Mouse (Mus musculus) MN1 (cell line): ENCODE data around the gene Gaa.
"Not testable (repeated sequence)": the region's sequence is repeated elsewhere in the genome, so short reads cannot be mapped to it uniquely, and the experiment has no call there.

ENCODE experiments used
- DNase-seq: peaks from one replicate; pipeline ENCODE4 v3.0.0-alpha.2; 2016; ENCODE audit warnings: low spot score

The Gaa gene

GRCm38 (mm10) chr11:119252854-119253541 is 14.7 kb upstream of the Gaa start:
- no peak for DNase-seq

DNA sequence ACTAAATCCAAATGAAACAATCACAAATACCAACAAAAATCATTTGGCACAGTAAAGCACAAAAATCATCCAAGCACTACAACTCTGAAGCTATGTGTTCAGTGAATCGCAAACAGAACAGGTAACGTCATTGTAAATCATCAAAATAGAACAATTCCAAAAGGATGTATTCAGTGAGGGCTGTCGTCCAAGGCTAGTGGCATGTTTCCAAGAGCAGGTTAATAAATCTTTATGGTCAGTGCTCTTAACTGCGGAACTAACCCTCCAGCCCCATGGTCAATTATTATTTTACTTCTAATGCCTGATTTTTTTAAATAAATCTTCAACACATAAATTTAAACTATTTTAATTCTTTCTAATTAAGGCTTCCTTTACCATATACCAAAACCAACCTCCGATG is 11.1 kb upstream of the Gaa start:
- not testable (repeated sequence) for DNase-seq

DNA sequence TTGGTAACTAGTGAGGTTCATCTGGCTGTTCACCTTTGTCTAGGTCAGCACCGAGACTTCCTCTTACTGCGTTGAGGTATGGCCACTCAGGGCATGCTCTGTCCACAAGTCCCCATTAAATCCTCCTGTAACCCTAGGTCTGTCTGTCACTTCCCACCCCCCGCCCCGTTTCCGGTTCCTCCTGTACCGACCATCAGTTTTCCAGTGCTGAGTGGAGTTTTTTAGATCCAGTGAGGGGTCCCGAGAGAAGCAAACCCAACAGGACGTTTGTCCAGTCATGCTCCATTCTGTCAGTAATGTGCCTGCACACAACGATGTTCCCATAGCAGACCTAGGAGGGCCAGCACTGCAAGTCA is 9.5 kb upstream of the Gaa start:
- DNase-seq: no peak

DNA sequence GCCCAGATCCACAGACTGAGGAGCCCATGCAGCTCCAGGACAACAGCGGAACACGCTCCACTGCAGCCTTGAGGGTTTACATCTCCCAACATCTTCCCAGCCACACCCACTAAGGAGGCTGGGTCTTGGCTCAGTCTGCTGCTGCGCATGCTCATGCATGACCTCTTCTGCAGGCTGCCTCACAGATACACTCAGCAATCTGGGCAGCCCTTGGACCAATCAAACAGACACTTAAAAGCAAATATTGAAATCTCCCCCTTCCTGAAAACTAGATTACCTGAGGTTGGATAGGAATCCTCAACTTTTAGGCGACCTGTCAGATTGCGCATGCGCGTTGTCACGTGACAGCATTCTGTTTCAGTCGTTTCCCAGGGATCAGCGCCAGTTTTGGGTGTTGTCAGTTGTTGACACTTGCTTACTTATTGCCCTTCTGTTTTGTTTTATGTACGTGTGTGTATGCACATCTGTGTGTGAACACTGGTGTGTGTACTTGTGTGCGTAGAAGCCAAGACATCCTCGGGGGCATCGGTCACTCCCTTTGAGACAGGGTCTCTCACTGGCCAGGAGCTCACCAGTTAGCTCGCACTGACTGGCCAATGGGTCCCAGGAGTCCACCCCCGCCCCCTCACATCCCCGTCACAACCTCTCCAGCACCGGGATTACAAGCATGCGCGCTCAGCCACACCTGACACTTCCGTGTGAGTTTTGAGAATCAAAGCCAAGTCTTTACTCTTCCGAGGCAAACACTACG is 8.9 kb upstream of the Gaa start:
- DNase-seq: peak; percentile 75

DNA sequence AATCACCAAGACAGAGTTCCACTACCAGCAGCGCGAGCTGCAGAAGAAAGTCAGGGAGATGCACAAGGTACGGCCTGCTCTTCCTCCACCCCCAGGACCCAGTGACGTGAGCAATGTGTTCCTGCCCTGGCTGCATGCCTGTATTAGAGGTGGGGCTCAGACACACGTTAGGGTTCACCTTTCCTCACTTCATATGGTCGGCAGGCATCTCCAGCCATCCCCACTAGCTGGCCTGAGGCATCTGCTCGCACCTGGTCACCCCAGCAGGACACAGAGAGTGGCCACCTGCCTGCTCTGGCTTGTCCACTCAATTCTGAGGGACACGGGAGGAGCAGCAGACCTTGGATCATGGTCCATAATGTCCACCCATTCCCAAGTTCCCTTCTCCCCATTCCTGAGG is 7.7 kb upstream of the Gaa start:
- DNase-seq: no peak

DNA sequence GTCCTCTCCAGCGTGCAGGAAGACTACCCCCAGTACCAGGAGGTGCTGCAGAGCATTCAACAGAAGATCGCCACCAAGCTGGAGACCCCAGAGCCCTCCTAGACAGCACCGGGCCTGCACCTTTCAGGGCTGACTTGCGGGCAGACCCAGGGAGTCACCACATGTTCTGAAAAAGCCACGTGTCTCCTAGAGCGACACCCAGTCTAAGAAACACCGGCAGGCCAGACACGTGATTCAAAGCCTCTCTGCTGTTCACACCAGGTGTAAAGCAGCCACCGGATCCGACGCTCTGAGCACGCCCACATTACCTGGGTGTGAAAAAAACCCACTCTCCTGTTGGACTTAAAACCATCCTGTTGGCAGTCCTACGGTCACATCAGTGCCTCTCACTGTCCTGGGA is 3.3 kb upstream of the Gaa start:
- no peak for DNase-seq

DNA sequence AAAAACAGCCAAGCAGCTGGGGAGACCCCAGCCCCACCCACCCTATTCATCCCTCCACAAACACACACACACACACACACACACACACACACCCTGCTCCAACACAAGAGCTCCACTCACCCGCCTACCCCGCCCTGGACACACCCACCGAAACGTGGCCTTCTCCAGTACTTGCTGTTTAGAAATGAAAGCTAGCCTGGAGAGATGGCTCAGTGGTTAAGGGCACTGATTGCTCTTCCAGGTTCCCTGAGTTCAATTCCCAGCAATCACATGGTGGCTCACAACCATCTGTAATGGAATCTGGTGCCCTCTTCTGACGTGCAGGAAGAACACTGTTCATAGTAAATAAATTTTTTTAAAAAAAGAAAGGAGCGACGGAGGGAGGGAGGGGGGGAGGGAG is 1.9 kb upstream of the Gaa start:
- no peak for DNase-seq

GRCm38 (mm10) chr11:119267241-119267674 is 429 bp upstream of the Gaa start:
- no peak for DNase-seq

DNA sequence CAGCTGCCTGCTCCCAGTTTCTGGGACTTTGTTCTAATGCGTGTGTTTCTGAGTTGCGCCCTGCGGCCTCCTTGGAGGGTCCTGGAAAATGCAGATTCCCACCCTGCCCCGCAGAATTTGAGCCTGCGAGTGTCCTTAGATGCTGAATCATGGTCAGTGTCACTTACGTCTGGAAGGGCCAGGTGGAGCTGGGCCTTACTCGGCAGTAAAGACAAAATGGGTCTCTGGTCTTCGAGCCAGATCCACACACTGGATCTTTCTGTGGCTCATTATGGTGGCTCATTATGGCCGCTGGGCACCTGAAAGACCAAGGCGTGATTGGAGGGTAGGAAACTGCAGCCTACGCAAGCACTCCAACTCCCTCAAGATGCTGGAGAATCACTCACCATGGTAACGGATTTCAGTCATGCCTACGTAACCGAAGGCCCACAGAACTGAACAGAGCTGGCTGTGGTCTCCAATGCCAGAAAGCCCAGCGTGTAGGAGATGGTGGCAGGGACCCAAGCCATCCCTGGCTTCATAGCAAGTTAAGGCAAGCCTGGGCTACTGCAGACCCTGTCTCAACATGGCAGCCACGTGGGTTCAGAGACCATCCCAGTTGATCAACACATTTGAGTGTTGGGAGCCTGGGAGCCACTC is 989 bp downstream of the Gaa start:
- DNase-seq: peak; percentile 31

- DNase-seq: not testable (repeated sequence)
These were observed 4.8 kb downstream of the Gaa start for GRCm38 (mm10) chr11:119272492-119272891.

DNA sequence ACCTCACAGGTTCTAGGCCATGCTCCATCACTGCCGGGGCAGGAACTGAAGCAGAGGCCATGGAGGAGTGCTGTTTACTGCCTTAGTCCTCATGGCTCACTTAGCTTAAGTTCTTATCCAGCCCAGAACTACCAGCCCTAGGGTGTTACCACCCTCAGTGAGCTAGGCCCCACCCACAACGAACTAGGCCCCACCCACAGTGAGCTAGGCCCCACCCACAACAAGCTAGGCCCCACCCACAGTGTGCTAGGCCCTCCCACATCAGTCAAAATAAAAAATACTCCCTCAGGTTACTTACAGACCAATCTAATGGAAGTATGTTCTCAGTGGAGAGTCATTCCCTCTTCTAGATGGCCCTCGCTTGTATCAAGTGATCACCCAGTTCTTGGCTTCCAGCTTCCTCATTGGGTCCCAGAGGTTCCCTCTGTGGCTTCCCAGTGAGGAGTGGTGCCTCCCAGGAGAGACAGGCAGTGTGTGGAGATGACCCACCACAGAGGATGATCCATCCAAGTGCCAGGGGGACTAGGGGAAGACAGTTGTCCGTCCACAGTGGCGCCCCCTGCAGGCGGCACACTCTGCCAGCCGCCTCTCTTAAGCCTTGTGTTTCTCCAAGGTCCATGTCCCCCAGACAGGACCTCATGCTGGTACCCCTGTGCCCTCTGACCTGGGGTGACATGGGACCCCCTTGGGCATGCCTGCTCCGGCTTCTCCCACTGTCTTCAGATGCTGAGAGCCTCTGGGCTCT is 5.7 kb downstream of the Gaa start:
- no peak for DNase-seq

- no peak for DNase-seq
These were observed 13.3 kb downstream of the Gaa start for GRCm38 (mm10) chr11:119281030-119281429.

GRCm38 (mm10) chr11:119285791-119286527 is 18.3 kb downstream of the Gaa start:
- peak; percentile 63 for DNase-seq

DNA sequence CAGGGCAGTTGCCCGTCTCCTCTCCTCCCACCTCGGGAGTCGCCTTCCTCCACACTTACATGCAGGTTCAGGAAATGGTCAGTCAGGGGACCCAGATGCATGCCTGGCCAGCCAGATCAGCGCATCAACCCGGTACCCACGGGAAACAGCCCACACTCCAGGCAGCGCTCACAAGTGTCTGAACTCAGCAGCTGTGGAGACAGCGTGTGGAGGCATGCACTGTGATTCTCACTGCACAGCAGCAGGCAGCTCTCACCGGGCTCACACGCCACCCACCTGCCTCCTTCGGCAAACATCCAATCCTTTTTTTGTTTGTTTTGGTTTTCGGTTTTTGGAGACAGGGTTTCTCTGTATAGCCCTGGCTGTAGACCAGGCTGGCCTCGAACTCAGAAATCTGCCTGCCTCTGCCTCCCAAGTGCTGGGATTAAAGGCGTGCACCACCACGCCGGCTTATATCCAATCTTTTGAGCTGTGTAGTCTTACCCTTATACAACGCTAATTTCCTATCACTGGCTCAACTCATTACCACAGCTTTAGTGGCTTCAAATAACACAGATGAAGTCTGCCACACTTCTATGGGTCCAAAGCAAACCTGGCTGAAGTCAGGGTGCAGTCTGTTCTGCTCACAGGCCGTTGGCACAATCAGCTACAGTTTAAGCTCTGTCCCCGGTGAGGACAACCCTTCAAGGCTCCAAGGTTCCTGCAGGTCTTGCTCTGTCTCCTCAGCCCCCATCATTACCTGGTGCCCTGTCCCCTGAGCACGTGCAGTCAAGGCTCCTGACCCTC is 19.7 kb downstream of the Gaa start:
- DNase-seq: no peak

DNA sequence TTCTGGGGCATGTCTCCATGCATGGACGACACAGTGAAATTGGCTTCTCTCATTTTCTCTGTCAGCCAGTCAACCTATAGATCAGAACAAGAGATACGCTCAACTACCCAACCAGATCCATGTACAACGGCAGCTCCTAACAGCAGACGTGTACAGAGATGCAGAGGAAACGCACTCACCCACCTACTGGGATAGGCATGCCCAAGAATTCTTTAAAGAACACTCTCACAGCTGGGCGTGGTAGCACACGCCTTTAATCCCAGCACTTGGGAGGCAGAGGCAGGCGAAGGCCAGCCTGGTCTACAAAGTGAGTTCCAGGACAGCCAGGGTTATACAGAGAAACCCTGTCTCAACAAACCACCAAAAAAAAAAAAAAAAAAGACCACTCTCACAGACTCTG is 25.2 kb downstream of the Gaa start:
- DNase-seq: not testable (repeated sequence)

DNA sequence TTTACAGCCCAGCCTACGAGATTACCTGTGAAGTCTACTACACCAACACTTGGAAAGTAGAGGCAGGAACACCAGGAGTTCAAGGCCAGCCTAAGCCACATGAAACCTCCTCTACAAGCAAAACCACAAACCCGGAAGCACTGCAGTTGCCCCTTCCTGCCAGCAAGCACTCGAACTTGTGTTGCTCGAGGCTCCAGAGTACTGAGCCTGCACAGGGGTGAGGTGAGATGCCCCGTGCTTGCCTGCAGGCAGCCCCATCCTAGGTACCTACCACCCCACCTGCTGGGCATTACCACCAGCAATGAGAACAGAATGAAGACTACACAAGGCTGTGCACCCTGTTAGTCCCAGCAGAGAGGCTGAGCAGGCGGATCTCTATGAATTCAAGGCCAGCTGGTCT is 30.3 kb downstream of the Gaa start:
- DNase-seq: no peak

DNA sequence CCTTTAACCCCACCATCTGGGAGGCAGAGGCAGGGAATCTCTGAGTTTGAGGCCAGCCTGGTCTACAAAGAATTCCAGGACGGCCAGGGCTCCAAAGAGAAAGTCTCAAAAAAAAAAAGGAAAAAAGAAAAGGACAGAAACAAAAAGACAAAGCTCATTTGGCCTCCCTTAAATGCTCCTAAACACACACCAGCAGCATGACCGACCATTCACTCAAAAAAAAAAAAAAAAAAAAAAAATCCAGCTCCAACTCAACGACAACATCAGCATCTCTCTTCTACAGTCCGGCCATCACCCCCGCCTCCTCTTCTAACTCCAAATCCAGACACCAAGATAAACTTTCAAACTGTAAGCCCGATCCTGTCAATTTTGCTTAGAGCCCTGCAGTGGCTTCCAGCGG is 31.2 kb downstream of the Gaa start:
- peak; percentile 30 for DNase-seq

DNA sequence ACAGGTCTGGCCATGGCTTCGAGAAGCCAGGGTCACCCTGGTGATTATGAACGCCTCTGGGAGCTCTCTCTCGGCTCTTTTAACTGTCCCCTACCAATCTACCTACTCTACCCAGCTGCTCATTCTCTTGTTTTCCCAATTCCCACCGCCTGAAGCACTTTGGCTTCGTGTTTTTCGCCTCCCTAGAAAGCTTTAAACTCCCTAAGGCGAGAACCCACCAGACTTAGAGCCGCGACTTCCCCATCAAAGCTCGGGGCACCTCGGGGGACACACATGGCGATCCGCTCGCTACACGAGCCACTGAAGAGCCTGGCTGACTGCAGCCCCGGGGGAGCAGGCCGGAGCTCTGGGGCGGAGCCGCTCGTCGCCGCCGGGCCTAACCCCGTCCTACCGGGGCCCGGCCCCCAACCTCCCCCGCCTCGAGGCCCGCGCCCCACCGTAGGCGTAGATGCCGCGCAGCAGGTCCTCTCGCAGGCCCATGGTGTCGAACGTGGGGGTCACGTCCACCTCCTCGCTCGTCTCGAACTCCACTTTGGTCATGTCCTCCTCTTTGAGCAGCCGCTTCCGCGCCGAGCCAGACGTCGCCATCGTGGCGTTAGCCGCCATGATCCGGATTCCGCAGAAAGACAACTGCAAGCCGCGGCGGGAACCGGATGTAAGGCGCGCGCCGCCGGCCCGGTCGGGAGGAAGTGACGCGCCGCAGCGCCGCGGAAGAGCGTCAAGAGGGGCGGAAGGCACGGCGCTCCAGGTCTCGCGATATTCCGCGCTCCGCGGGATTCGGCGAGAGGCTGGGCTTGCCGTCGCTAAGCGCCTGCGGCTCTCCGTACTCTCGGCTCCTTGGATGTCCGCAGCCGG is 31.9 kb downstream of the Gaa start, which contains the start of gene Eif4a3:
Gene Eif4a3 (minus strand): TSS at position 699 of the 855 bp plus-strand sequence.
- DNase-seq: peak; percentile 98

DNA sequence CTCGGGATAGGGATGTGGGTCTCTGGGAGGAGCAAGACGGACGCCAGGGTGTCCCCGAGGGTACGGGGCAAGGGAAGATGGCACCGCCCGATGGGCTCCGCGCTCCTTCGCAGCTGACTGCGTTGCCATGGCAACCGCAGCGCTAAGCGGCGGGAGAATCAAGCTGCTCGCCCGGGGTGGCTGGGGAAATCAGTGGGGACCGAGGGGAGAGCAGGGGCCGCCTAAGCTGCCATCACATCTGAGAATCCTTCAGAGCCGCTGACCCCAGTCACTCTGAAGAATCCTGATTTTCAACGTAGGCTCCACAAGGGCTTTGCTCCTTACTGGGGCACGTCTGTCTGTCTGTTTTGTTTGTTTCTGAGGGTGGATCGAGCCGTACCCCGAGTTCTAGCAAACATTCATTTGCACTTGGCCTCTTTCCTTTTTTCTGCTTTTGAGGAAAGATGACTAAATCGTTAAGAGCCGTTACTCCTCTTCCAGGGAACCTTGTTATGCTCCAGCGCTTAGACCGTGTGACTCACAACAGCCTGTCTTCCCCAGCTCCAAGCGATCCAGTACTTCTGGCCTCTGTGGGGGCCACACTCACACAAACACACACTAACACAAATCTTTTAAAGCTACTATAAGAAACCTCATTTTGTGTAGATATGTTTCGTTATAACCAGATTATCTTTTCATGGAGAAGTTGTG is 32.7 kb downstream of the Gaa start:
- peak; percentile 51 for DNase-seq
